Mouse (Mus musculus): Measurements from ENCODE around the gene Dlx5. TPM values are rescaled to one million over a fixed set of nuclear protein-coding genes. Genes with fewer than 3 reads are reported as not detected.

Dlx5 gene
- polyA plus RNA-seq, 1 experiment: not detected

- no peak for TF ChIP-seq MAX (IDR thresholded peaks at IDR 0.05; ENCODE audit: low read depth)
- no peak for TF ChIP-seq TCF12 (IDR thresholded peaks at IDR 0.05; ENCODE audit: insufficient read depth, poor library complexity, severe bottlenecking)
- TF ChIP-seq MYOG (IDR thresholded peaks at IDR 0.05; ENCODE audit: control insufficient read depth in 1 of 3, insufficient read depth in 1 of 3, insufficient read length in 2 of 3, low read depth in 2 of 3): no peak
- no peak for TF ChIP-seq CEBPB (IDR thresholded peaks at IDR 0.05; ENCODE audit: insufficient read depth, poor library complexity, severe bottlenecking)
- TF ChIP-seq MYOD1 (IDR thresholded peaks at IDR 0.05; ENCODE audit: control insufficient read depth in 1 of 3, insufficient read length in 2 of 3, low read depth in 2 of 3): no peak
- TF ChIP-seq REST (IDR thresholded peaks at IDR 0.05; ENCODE audit: insufficient read depth, insufficient read length): no peak
- no peak for TF ChIP-seq USF1 (IDR thresholded peaks at IDR 0.05; ENCODE audit: low read depth)
- no peak for TF ChIP-seq POLR2A (IDR thresholded peaks at IDR 0.05; ENCODE audit: insufficient read length, low read depth)
- no peak for TF ChIP-seq SRF (IDR thresholded peaks at IDR 0.05; ENCODE audit: control insufficient read depth, insufficient read length, low read depth)
- TF ChIP-seq POLR2AphosphoS2 (IDR thresholded peaks at IDR 0.05; ENCODE audit: insufficient read length, low read depth): no peak
- no peak for TF ChIP-seq E2F4 (IDR thresholded peaks at IDR 0.05; ENCODE audit: insufficient read depth)
- TF ChIP-seq TCF3 (IDR thresholded peaks at IDR 0.05; ENCODE audit: insufficient read length, low read depth): no peak
- Histone ChIP-seq H3K79me2 (ENCODE audit: control insufficient read depth, insufficient read depth) (no peaks in the 10 kb centered on the region), H3K4me3 (no peak overlapping the region), H3K4me2 (ENCODE audit: low read depth) (no peak overlapping the region), H3K36me3 (ENCODE audit: control insufficient read depth, insufficient read depth) (no peaks in the 10 kb centered on the region), H3K27me3 (ENCODE audit: control insufficient read depth, insufficient read depth, insufficient read length) (peaks cover 52% of the 10 kb centered on the region), H3ac (ENCODE audit: control insufficient read depth, insufficient read length) (no peak overlapping the region)
Observed at GRCm38 (mm10) chr6:6855746-6856185, 26.1 kb downstream of the Dlx5 start.

DNA sequence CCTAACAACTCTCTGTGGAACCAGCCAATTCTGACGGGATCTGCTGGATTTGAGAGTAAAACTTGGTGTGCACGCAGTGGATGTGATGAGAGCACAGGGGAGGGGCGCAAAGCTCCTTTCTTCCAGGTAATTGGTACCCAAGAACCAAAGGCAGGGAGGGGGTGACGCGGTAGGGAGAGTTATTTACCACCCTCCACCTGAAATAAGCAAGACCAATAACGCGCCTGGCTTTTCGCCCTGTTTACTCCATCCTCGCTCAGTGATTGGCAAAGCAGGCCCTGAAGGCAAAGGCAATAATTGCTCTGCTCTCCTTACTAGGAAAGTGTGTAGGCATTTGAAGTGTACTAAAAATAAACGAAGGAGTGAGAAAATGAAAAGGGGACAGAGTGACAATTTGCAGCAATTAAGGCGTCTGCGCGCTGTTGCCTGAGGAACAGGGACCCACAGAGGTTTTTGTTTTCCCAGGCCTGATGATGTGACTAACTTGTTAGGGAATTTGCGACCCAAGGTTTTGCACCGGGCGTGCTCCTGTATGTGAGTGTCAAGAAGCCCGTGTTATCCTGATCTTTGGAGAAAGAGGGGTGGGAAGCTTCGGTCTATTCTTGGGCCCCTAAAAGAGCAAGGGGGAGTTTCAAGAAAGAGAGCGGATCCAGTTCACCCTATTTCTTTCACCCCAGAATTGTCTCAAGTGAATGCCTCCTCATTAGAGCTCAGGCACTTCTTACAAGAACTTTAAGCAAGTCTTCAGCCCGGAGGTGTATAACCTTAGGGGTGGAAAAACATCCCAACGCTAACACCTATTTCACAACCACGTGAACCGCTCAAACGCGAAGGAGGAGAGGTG lies 26.8 kb downstream of the Dlx5 start:
- no peak overlapping the region for H3K4me2 ChIP-seq (ENCODE audit: low read depth)
- TF ChIP-seq SRF (IDR thresholded peaks at IDR 0.05; ENCODE audit: control insufficient read depth, insufficient read length, low read depth) (no peak), POLR2A (IDR thresholded peaks at IDR 0.05; ENCODE audit: insufficient read length, low read depth) (no peak), MAX (IDR thresholded peaks at IDR 0.05; ENCODE audit: low read depth) (no peak), MYOG (IDR thresholded peaks at IDR 0.05; ENCODE audit: control insufficient read depth in 1 of 3, insufficient read depth in 1 of 3, insufficient read length in 2 of 3, low read depth in 2 of 3) (no peak), POLR2AphosphoS2 (IDR thresholded peaks at IDR 0.05; ENCODE audit: insufficient read length, low read depth) (no peak), USF1 (IDR thresholded peaks at IDR 0.05; ENCODE audit: low read depth) (no peak)
- H3K27me3 ChIP-seq (ENCODE audit: control insufficient read depth, insufficient read depth, insufficient read length): peaks cover 51% of the 10 kb centered on the region
- no peaks in the 10 kb centered on the region for H3K36me3 ChIP-seq (ENCODE audit: control insufficient read depth, insufficient read depth)
- no peak overlapping the region for H3K4me3 ChIP-seq
- no peak overlapping the region for H3ac ChIP-seq (ENCODE audit: control insufficient read depth, insufficient read length)
- no peaks in the 10 kb centered on the region for H3K79me2 ChIP-seq (ENCODE audit: control insufficient read depth, insufficient read depth)

DNA sequence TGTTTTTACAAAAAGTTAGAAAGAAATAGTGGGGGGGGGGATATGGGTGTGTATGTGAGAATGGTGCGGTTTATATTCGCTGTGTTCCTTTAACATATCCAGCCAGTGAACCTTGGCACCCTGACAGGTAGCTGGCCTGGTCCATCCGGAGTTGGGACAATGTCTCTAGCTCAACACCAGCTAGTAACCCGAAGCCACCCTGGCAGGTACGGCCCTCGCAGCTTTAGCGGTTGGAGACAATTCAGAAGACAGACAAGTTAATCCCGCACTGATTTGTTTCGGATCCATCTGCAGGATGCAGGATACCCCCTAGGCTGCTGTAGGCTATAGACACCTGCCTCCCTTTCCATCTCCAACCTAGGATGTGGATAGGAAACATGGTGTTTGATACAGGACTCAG lies 27.7 kb downstream of the Dlx5 start:
- H3K4me3 ChIP-seq: no peak overlapping the region
- H3ac ChIP-seq (ENCODE audit: control insufficient read depth, insufficient read length): no peak overlapping the region
- no peak for TF ChIP-seq TCF3 (IDR thresholded peaks at IDR 0.05; ENCODE audit: insufficient read length, low read depth)
- TF ChIP-seq CEBPB (IDR thresholded peaks at IDR 0.05; ENCODE audit: insufficient read depth, poor library complexity, severe bottlenecking): no peak
- TF ChIP-seq TCF12 (IDR thresholded peaks at IDR 0.05; ENCODE audit: insufficient read depth, poor library complexity, severe bottlenecking): no peak
- no peak for TF ChIP-seq MAX (IDR thresholded peaks at IDR 0.05; ENCODE audit: low read depth)
- TF ChIP-seq REST (IDR thresholded peaks at IDR 0.05; ENCODE audit: insufficient read depth, insufficient read length): no peak
- H3K4me2 ChIP-seq (ENCODE audit: low read depth): no peak overlapping the region
- H3K79me2 ChIP-seq (ENCODE audit: control insufficient read depth, insufficient read depth): no peaks in the 10 kb centered on the region
- no peaks in the 10 kb centered on the region for H3K36me3 ChIP-seq (ENCODE audit: control insufficient read depth, insufficient read depth)
- H3K27me3 ChIP-seq (ENCODE audit: control insufficient read depth, insufficient read depth, insufficient read length): peaks cover 47% of the 10 kb centered on the region

- H3K4me3 ChIP-seq: no peak overlapping the region
Observed at GRCm38 (mm10) chr6:6852944-6853343, 28.9 kb downstream of the Dlx5 start.

DNA sequence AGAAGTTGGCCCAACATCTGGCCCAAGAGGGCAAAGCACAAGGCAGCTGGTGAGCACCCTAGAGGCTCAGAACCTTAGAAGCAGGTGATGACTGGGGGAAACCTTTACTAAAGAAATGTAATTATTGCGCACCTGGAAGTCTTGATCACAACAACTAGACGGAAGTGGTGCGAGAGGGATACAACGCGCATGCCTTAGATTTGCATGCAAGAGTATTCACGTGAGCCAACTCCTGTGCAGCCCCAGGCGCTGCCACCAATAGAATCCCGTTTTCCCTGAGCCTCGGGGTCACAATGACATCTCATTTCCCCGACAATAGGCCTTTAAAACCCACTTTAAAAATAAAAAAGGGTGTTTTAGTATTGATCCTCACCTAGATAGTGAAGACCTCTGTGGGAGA lies 30.7 kb downstream of the Dlx5 start:
- TF ChIP-seq USF1 (IDR thresholded peaks at IDR 0.05; ENCODE audit: low read depth) (no peak), MYOG (IDR thresholded peaks at IDR 0.05; ENCODE audit: control insufficient read depth in 1 of 3, insufficient read depth in 1 of 3, insufficient read length in 2 of 3, low read depth in 2 of 3) (no peak), POLR2AphosphoS2 (IDR thresholded peaks at IDR 0.05; ENCODE audit: insufficient read length, low read depth) (no peak), SRF (IDR thresholded peaks at IDR 0.05; ENCODE audit: control insufficient read depth, insufficient read length, low read depth) (no peak), REST (IDR thresholded peaks at IDR 0.05; ENCODE audit: insufficient read depth, insufficient read length) (no peak), MYOD1 (IDR thresholded peaks at IDR 0.05; ENCODE audit: control insufficient read depth in 1 of 3, insufficient read length in 2 of 3, low read depth in 2 of 3) (no peak), TCF12 (IDR thresholded peaks at IDR 0.05; ENCODE audit: insufficient read depth, poor library complexity, severe bottlenecking) (no peak), CEBPB (IDR thresholded peaks at IDR 0.05; ENCODE audit: insufficient read depth, poor library complexity, severe bottlenecking) (no peak), E2F4 (IDR thresholded peaks at IDR 0.05; ENCODE audit: insufficient read depth) (no peak), MAX (IDR thresholded peaks at IDR 0.05; ENCODE audit: low read depth) (no peak), POLR2A (IDR thresholded peaks at IDR 0.05; ENCODE audit: insufficient read length, low read depth) (no peak), TCF3 (IDR thresholded peaks at IDR 0.05; ENCODE audit: insufficient read length, low read depth) (no peak)
- H3K4me3 ChIP-seq: no peak overlapping the region
- peaks cover 40% of the 10 kb centered on the region for H3K27me3 ChIP-seq (ENCODE audit: control insufficient read depth, insufficient read depth, insufficient read length)
- H3K79me2 ChIP-seq (ENCODE audit: control insufficient read depth, insufficient read depth): no peaks in the 10 kb centered on the region
- H3ac ChIP-seq (ENCODE audit: control insufficient read depth, insufficient read length): no peak overlapping the region
- no peaks in the 10 kb centered on the region for H3K36me3 ChIP-seq (ENCODE audit: control insufficient read depth, insufficient read depth)
- H3K4me2 ChIP-seq (ENCODE audit: low read depth): no peak overlapping the region

More at GRCm38 (mm10) chr6:6852944-6853343, 28.9 kb downstream of the Dlx5 start:
- Histone ChIP-seq H3K36me3 (ENCODE audit: control insufficient read depth, insufficient read depth) (no peaks in the 10 kb centered on the region), H3ac (ENCODE audit: control insufficient read depth, insufficient read length) (no peak overlapping the region), H3K27me3 (ENCODE audit: control insufficient read depth, insufficient read depth, insufficient read length) (peaks cover 47% of the 10 kb centered on the region), H3K79me2 (ENCODE audit: control insufficient read depth, insufficient read depth) (no peaks in the 10 kb centered on the region), H3K4me2 (ENCODE audit: low read depth) (no peak overlapping the region)
- TF ChIP-seq MAX (IDR thresholded peaks at IDR 0.05; ENCODE audit: low read depth) (no peak), REST (IDR thresholded peaks at IDR 0.05; ENCODE audit: insufficient read depth, insufficient read length) (no peak), SRF (IDR thresholded peaks at IDR 0.05; ENCODE audit: control insufficient read depth, insufficient read length, low read depth) (no peak), POLR2AphosphoS2 (IDR thresholded peaks at IDR 0.05; ENCODE audit: insufficient read length, low read depth) (no peak), MYOG (IDR thresholded peaks at IDR 0.05; ENCODE audit: control insufficient read depth in 1 of 3, insufficient read depth in 1 of 3, insufficient read length in 2 of 3, low read depth in 2 of 3) (no peak), TCF3 (IDR thresholded peaks at IDR 0.05; ENCODE audit: insufficient read length, low read depth) (no peak), E2F4 (IDR thresholded peaks at IDR 0.05; ENCODE audit: insufficient read depth) (no peak)

Data from myocyte (in vitro differentiated cells).